Mouse (Mus musculus) heart, postnatal 4 days (tissue): Measurements from ENCODE around the gene Olfr414. TPM values are rescaled to one million over a fixed set of nuclear protein-coding genes. Genes with fewer than 3 reads are reported as not detected.

Source experiments
- DNase-seq: peaks from one replicate; pipeline ENCODE4 v3.0.0; 2021
- total RNA-seq, 2 experiments: library from RNA; stranded (reverse); gene quantifications; 2 replicates each; pipeline ENCODE4 v1.2.3; 2021

Gene Olfr414
- total RNA-seq = not detected

DNA sequence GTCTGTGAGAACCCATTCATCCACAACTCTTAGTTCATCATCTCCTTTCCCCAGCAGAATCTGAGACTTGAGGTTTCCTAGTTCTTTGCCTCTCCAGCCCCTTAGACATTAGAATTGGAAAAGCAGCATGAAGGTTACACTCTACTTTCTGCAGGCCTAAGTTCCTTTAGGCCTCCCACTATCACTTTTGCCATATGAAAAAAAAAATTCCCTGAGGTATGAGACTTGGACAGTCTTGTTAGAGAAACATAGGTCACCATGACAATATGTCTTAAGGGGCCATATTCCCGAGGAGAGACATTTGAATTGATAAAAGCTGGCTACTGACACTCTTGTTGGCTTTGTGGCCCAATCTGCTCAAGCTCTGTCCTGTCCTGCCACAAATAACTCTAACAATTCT is at the start of gene Olfr414:
Gene Olfr414, plus strand, starts transcription at position 301 of the 400 bp plus-strand sequence.
- no peak for DNase-seq

DNA sequence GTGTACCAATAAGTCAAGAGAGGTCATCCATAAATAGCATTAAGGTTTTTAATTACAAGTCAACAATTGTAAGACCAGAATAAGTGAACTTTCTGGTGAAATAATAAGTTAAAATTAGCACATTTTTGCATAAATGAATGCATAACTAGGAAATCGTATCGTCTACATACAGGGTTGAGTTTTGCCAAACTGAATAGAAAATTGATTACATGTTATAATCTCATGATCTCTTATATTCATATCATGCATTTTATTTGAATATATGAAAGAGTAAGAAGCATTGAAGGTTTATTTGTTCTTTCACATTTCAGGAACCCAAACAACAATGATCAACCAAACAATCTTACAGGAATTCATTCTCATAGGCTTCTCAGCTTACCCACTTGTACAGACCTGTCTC is 33.1 kb upstream of the Olfr414 start, which contains the start of gene Olfr248:
Gene Olfr248, plus strand, starts transcription at position 301 of the 400 bp plus-strand sequence.
- DNase-seq = no peak

DNA sequence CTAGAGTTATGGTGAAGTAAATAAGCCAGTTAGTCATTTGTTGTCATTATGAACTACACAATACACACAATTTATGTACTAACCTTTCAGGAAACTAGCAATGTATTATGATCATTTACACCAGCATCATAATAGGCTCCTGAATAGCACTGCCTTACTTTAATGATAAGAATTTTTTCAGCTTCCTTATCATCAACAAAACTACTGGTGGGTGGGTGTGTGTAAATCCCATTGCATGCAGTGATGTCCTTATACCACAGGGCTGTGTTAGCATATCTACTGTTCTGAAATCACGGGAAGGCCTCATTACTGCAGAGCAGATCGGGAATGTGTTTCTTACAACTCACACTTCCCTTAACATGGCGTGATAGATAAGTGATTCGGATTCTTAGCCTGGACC is 905 bp upstream of the Olfr414 start:
- DNase-seq = no peak

DNA sequence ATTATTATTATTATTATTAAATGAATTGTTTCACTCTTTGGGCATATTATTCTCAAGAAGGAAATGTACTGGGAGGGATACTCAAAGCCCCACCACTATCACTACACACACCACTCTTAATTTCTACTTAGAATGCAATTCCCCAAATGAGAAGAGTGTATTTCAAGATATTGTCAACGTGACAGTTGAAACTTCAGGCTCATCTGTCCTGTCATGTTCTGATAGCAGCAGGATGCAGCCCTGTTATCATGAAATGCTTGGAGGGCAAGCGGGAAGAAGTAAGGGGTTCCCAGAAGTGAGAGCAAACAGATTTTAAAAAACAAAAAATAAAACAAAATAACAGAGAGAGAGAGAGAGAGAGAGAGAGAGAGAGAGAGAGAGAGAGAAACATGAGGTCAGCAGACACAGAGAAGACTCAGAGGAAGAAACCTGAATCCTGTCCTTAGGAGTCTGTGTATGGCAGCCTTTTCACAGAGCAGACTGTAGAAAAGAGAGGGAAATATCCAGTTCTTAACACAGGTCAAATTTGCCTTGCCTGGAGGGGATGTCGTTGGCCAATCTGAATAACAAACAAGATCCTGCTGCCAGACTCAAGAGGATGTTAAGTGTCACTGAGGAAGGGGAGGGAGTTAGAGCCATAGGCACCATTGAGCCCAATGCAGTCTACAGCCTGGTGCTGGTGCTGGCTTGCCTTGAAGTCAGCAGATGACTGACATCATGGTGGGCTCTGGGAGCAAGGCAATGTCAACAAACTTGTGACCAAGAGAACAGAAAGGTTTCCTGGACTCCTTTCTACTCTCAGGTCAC is 2.5 kb downstream of the Olfr414 start:
- DNase-seq = no peak

DNA sequence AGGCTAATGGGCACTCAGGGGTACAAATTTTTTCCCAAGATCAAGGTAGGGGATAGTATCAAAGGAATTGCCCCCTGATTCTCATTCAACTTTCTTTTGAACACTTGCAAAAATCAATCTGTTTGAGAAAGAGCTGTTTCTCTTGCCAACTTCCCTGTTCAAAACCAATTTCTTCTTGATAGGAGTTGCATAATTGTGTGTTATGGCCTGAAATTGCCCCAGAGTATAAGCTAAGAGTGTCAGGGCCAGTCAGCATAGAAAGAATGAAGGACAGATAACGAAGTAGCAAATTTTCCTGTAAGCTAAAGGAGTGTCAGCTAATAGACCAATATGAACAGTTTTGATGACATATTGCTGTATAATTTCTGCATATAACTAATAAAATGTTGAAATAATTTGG is 3.5 kb downstream of the Olfr414 start:
- no peak for DNase-seq

DNA sequence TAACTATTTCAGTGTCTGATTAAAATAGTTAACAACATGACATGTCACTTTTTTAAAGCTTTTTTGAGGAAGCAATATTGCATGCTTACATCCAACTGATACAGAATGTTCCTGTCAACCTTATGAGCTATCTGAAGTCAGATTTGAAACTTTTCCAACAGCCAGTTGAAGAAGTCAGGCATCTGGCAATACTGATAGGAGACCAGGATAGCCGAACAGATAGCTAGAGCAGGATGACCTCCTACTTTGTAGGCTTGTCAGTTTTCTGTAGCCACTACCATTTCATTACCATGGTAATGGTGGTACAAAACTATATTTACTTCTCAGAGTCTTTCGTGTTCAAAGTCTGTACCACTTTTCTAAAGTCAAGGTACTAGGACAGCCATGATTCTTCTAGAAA is 4.5 kb downstream of the Olfr414 start:
- no peak for DNase-seq

DNA sequence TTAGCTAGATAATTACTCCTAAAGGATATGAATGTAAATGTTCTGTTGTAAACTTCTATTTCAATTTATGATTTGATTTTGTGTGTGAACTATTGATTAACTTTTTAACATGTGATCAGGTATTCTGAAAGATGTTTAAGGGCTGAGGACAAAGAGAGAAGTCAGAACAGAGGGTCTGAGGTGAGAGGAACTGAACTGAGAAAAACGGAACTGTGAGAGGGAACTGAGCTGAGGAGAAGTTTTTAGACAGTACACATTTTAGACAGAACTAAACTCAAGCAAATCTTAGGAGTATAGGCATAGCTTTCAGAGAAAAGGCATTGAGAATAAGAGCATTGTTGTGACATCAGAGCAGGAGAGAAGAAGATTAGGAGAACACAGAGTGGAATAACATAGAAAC is 10.3 kb downstream of the Olfr414 start:
- DNase-seq = no peak

DNA sequence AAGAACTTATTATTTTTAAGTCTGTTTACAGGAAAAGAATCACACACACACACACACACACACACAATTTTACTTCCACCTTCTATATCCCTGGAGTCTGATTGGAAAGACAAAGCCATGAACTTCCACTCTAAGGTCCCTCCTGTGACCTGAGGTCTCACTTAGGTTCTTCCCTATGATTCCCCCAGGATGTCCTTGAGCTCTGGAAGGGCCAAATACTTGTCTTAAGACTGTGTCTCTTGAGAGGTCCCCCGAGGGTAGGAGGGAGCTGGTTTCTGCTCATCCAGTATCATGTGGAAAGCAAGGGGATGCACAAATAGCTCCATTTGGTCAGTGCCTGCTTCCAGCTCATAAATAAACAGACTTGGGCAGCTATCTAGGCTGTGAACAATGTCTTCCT is 17.9 kb downstream of the Olfr414 start, which contains the start of gene Olfr220:
Gene Olfr220, plus strand, starts transcription at position 301 of the 400 bp plus-strand sequence.
- no peak for DNase-seq

DNA sequence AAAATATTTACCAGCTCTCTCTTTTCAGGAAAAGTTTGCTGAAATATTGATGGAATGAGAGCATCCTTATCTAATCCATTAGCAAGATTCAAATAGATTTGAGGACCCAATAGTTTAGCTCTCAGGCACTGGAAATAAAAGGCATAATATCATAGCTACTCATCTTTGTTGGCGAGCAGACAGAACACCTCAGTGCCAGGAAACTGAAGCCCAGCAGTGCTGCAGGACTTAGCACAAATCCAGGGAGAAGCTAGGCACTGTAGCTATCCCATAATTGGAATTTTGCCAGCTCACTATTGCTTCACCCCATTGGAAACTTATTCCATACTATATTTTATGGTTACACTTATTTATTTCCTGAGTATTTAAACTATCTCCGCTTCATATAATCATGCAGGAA is 31.2 kb downstream of the Olfr414 start:
- no peak for DNase-seq

DNA sequence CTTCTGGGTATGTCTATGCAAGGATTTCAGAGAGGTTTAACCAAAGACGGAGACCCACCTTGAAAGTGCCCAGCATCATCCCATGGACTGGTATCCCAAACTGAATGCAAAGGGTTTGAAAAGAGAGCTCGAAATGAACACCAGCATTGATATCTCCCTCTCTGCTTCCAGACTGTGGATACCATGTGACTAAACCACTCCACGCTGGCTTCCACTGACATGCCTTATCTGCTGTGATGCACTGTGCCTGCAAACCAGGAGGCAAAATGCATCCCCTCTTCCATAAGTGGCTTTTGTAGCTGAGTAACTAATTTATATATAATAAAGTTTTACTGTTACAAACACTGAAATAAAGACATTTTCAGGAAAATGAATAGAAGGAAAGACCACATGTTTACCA is 41.5 kb downstream of the Olfr414 start:
- DNase-seq = no peak

DNA sequence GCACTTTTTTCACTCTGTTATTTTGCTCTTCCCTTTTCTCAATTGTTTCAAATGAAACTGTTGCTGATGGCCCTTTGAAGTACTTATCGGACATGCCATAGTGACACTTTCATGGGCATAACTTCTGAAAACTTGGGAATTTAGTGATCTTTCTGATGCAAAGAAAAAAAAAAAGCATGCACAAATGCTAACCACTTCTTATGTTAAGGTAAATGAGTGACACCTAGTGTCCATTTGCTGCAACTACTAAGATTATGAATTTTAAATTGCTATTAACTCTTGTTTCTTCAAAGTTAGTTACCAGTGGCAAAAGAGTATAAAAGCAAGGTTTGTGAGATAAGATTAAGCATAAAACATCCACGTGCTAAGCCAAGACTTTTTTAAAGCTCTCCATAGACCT is 42.4 kb downstream of the Olfr414 start:
- DNase-seq = no peak

DNA sequence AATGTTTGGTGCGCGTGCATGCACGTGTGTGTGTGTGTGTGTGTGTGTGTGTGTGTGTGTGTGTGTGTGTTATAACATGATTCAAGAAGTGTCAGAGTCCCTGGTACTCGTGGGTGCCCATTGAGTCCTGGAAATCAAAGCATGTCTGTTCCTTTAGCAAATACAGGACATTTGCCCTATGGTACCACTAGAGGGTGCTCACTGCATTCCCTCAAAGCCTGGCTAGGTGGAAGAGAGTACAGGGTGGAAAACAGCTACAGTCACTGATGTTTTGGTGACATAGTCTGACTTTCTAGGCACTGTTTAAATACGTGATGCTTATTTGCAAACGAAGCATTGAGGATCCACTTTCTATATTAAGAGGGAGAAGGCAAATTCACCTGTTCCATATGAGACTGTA is 45.9 kb downstream of the Olfr414 start:
- DNase-seq = peak; percentile 50

DNA sequence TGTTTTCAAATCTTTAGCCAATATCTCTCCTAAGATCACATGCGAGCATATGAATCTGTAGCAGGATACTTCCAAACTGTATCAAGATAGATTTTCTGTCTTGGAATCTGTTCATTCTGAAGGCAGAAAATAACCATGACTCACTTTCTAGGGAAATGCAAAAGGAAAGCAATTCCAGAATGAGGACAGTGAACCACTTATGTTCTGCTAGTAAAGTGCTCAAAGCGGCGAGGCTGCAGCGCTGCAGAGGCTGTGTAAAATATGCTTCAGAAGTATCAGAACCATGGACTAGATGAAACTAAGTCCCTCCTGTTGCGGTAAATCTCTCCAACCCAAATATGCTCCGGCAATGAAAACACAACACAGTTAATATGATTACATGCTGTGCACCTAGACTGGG is 58.7 kb downstream of the Olfr414 start:
- DNase-seq = no peak

Other genes with a start within 250 kb of the Olfr414 start
- gene Olfr419, start 172.0 kb upstream of the Olfr414 start, total RNA-seq = not detected
- not detected for gene Mptx1, start 93.5 kb upstream of the Olfr414 start, total RNA-seq
- gene Olfr417, start 58.9 kb upstream of the Olfr414 start, total RNA-seq = not detected
- not detected for gene Olfr248, start 33.0 kb upstream of the Olfr414 start, total RNA-seq
- gene Olfr220, start 18.0 kb downstream of the Olfr414 start, total RNA-seq = not detected
- under 1 TPM; 0.36 to 0.52 TPM for gene Fmn2, start 77.8 kb downstream of the Olfr414 start, total RNA-seq